In genomic region chr2:152144501-152144900, GRCm38 (mm10) we compare ENCODE assay signal across 7 mouse cellular contexts. TPM values are rescaled to one million over a fixed set of nuclear protein-coding genes. Genes with fewer than 3 reads are reported as not detected.
DNase-seq lines count a peak whose midpoint lies in the region; ATAC-seq and TF ChIP-seq lines count a peak whose summit lies in the region.

No protein-coding gene starts in this region.

- no peaks in the 10 kb centered on the region for H3K9me3 ChIP-seq in kidney, embryonic 16.5 days (ENCODE audit: low read length)
- H3K9me3 ChIP-seq in embryonic facial prominence, embryonic 12.5 days: no peaks in the 10 kb centered on the region
- no peaks in the 10 kb centered on the region for H3K9me3 ChIP-seq in heart, embryonic 16.5 days (replicated peaks; ENCODE audit: control insufficient read depth, low read length)
- no peaks in the 10 kb centered on the region for H3K9me3 ChIP-seq in limb, embryonic 15.5 days

- H3K27me3 ChIP-seq in kidney, embryonic 16.5 days (ENCODE audit: insufficient read depth, low read length): peaks cover 33% of the 10 kb centered on the region
- peaks cover 41% of the 10 kb centered on the region for H3K27me3 ChIP-seq in embryonic facial prominence, embryonic 12.5 days
- peaks cover 57% of the 10 kb centered on the region for H3K27me3 ChIP-seq in heart, embryonic 16.5 days (ENCODE audit: control insufficient read depth, insufficient read depth, low read length)
- peaks cover 57% of the 10 kb centered on the region for H3K27me3 ChIP-seq in limb, embryonic 15.5 days
- H3K27me3 ChIP-seq in thymus, adult 2 months (ENCODE audit: control insufficient read depth, insufficient read depth, low read length): peaks cover 6% of the 10 kb centered on the region; the same call in 1 of the 2 replicates

- no peak for DNase-seq in kidney, adult 8-10 months
- DNase-seq in thymus, adult 2 months: no peak
- DNase-seq in left cerebral cortex, postnatal 36 days (ENCODE audit: low spot score in 2 of 2): no peak

- H3K9ac ChIP-seq in kidney, embryonic 16.5 days (replicated peaks; ENCODE audit: low read length): no peak overlapping the region
- H3K9ac ChIP-seq in embryonic facial prominence, embryonic 12.5 days: no peak overlapping the region
- H3K9ac ChIP-seq in heart, embryonic 16.5 days (ENCODE audit: low read length): peak overlapping the region; percentile 71; the same call in 1 of the 2 replicates
- no peak overlapping the region for H3K9ac ChIP-seq in limb, embryonic 15.5 days

- WGBS in kidney, embryonic 16.5 days: 66% methylated on average over 5 of the region's 5 CpGs
- 56% methylated on average over 5 of the region's 5 CpGs for WGBS in embryonic facial prominence, embryonic 12.5 days
- 63% methylated on average over 5 of the region's 5 CpGs for WGBS in heart, embryonic 16.5 days
- 62% methylated on average over 5 of the region's 5 CpGs for WGBS in limb, embryonic 15.5 days
- 74% methylated on average over 5 of the region's 5 CpGs for WGBS in thymus, adult 2 months

- peak overlapping the region; percentile 55 for H3K4me3 ChIP-seq in kidney, embryonic 16.5 days (ENCODE audit: low read length)
- peak overlapping the region; percentile 48; the same call in 1 of the 2 replicates for H3K4me3 ChIP-seq in embryonic facial prominence, embryonic 12.5 days
- peak overlapping the region; percentile 62 for H3K4me3 ChIP-seq in heart, embryonic 16.5 days (ENCODE audit: low read length)
- H3K4me3 ChIP-seq in limb, embryonic 15.5 days: peak overlapping the region; percentile 49
- no peak overlapping the region for H3K4me3 ChIP-seq in thymus, adult 2 months (ENCODE audit: control insufficient read depth, insufficient read depth, low read length)

- H3K4me1 ChIP-seq in kidney, embryonic 16.5 days (ENCODE audit: insufficient read depth, low read length): peaks cover 33% of the 10 kb centered on the region
- H3K4me1 ChIP-seq in embryonic facial prominence, embryonic 12.5 days: peaks cover 24% of the 10 kb centered on the region; the same call in 1 of the 2 replicates
- peaks cover 16% of the 10 kb centered on the region for H3K4me1 ChIP-seq in heart, embryonic 16.5 days (ENCODE audit: control insufficient read depth, insufficient read depth, low read length)
- H3K4me1 ChIP-seq in limb, embryonic 15.5 days: peaks cover 32% of the 10 kb centered on the region
- H3K4me1 ChIP-seq in thymus, adult 2 months (replicated peaks; ENCODE audit: control insufficient read depth, insufficient read depth, low read length): no peaks in the 10 kb centered on the region; the same call in 1 of the 2 replicates

- no peak for TF ChIP-seq CTCF in thymus, adult 2 months (IDR thresholded peaks at IDR 0.05; ENCODE audit: borderline replicate concordance, control insufficient read depth, extremely low read depth, insufficient read depth, low read length, poor library complexity)

- H3K4me2 ChIP-seq in kidney, embryonic 16.5 days (replicated peaks; ENCODE audit: low read depth, low read length): peak overlapping the region; percentile 82
- H3K4me2 ChIP-seq in embryonic facial prominence, embryonic 12.5 days (replicated peaks): peak overlapping the region; percentile 88
- peak overlapping the region; percentile 78 for H3K4me2 ChIP-seq in heart, embryonic 16.5 days (ENCODE audit: low read depth, low read length)
- no peak overlapping the region for H3K4me2 ChIP-seq in limb, embryonic 15.5 days

- H3K36me3 ChIP-seq in kidney, embryonic 16.5 days (ENCODE audit: insufficient read depth, low read length): no peaks in the 10 kb centered on the region
- no peaks in the 10 kb centered on the region for H3K36me3 ChIP-seq in embryonic facial prominence, embryonic 12.5 days
- no peaks in the 10 kb centered on the region for H3K36me3 ChIP-seq in heart, embryonic 16.5 days (ENCODE audit: control insufficient read depth, insufficient read depth)
- H3K36me3 ChIP-seq in limb, embryonic 15.5 days: no peaks in the 10 kb centered on the region
- no peaks in the 10 kb centered on the region for H3K36me3 ChIP-seq in thymus, adult 2 months (ENCODE audit: control insufficient read depth, insufficient read depth, low read length)

- ATAC-seq in kidney, embryonic 16.5 days (ENCODE audit: low FRiP score, low TSS enrichment): no peak
- no peak for ATAC-seq in embryonic facial prominence, embryonic 12.5 days (ENCODE audit: insufficient number of reproducible peaks, insufficient read depth, low FRiP score, low TSS enrichment)
- ATAC-seq in heart, embryonic 16.5 days (replicated peaks; ENCODE audit: extremely low read depth, insufficient read depth, low FRiP score): no peak
- no peak for ATAC-seq in limb, embryonic 15.5 days (ENCODE audit: insufficient number of reproducible peaks, low FRiP score, low TSS enrichment, low read depth)

- TF ChIP-seq POLR2A in thymus, adult 2 months (IDR thresholded peaks at IDR 0.05; ENCODE audit: control insufficient read depth, extremely low read depth, insufficient read depth, low read length, poor library complexity): no peak

- H3K27ac ChIP-seq in kidney, embryonic 16.5 days (ENCODE audit: low read length): no peak overlapping the region
- H3K27ac ChIP-seq in embryonic facial prominence, embryonic 12.5 days: no peak overlapping the region
- no peak overlapping the region for H3K27ac ChIP-seq in heart, embryonic 16.5 days (ENCODE audit: low read length)
- H3K27ac ChIP-seq in limb, embryonic 15.5 days: no peak overlapping the region
- no peak overlapping the region for H3K27ac ChIP-seq in thymus, adult 2 months (ENCODE audit: control insufficient read depth, insufficient read depth, low read length)

- intact Hi-C loops in left cerebral cortex, postnatal 36 days (cut with DNase I): no loop called here

RNA-seq across cellular contexts. Expression of gene Tcf15, which starts 1.1 kb away (rescaled TPM):
- 10.0 and 10.4 TPM in 2 replicates for polyA plus RNA-seq in kidney, embryonic 16.5 days (2015; fragmentation: Nextera tagmentation; extraction: Ambion mirVana)
- 12.2 and 14.7 TPM in 2 replicates for polyA plus RNA-seq in embryonic facial prominence, embryonic 12.5 days (2016; fragmentation: Nextera tagmentation; extraction: Ambion mirVana)
- 13.4 and 14.0 TPM in 2 replicates for polyA plus RNA-seq in heart, embryonic 16.5 days (2015; fragmentation: Nextera tagmentation; extraction: Ambion mirVana)
- 6.2 and 7.6 TPM in 2 replicates for polyA plus RNA-seq in limb, embryonic 15.5 days (2015; fragmentation: Nextera tagmentation; extraction: Ambion mirVana)
- polyA plus RNA-seq in thymus, adult 2 months (2012; rRNA removed): 3.4 and 5.0 TPM in 2 replicates
- 1 to 10 TPM in 1 of 2 experiments, under 1 TPM in 1; 0.89 to 1.4 TPM for total RNA-seq in left cerebral cortex, postnatal 36 days (2021)

RNA-seq across cellular contexts. Expression of gene Srxn1, which starts 39.2 kb away (rescaled TPM):
- polyA plus RNA-seq in kidney, embryonic 16.5 days (2015; fragmentation: Nextera tagmentation; extraction: Ambion mirVana): 16.1 and 17.9 TPM in 2 replicates
- polyA plus RNA-seq in embryonic facial prominence, embryonic 12.5 days (2016; fragmentation: Nextera tagmentation; extraction: Ambion mirVana): 10.7 and 13.6 TPM in 2 replicates
- 7.6 and 10.3 TPM in 2 replicates for polyA plus RNA-seq in heart, embryonic 16.5 days (2015; fragmentation: Nextera tagmentation; extraction: Ambion mirVana)
- 11.3 and 12.3 TPM in 2 replicates for polyA plus RNA-seq in limb, embryonic 15.5 days (2015; fragmentation: Nextera tagmentation; extraction: Ambion mirVana)
- 46.8 and 50.3 TPM in 2 replicates for polyA plus RNA-seq in thymus, adult 2 months (2012; rRNA removed)
- total RNA-seq in left cerebral cortex, postnatal 36 days (2021): 10 to 100 TPM; 91.1 to 94.2 TPM
